Mouse (Mus musculus): Measurements from ENCODE around the gene Qrich1. TPM values are rescaled to one million over a fixed set of nuclear protein-coding genes. Genes with fewer than 3 reads are reported as not detected.
"Not testable (repeated sequence)": the region's sequence is repeated elsewhere in the genome, so short reads cannot be mapped to it uniquely, and the experiment has no call there.

Qrich1 gene
- polyA plus RNA-seq, 1 experiment = 44.0 TPM

DNA sequence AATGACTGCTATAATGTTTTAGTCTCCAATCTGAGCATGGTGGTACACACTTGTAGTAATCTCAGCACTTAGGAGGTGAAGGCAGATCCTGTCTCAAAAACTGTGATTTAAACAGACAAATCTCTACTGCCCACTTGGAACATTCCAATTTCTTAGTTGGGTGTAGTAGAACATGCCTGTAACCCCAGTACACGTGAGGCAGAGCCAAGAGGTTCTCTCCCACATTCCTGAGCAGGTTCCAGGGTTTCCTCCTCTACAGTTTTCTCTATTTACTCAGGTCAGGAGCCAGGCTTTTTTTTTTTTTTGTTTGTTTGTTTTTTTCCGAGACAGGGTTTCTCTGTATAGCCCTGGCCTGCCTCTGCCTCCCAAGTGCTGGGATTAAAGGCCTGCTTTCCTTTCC, 83.4 kb downstream of the Qrich1 start:
- no peak for TF ChIP-seq MYOG (IDR thresholded peaks at IDR 0.05; ENCODE audit: control insufficient read depth in 1 of 3, insufficient read depth in 1 of 3, insufficient read length in 2 of 3, low read depth in 2 of 3)
- TF ChIP-seq TCF3 (IDR thresholded peaks at IDR 0.05; ENCODE audit: insufficient read length, low read depth) = no peak
- TF ChIP-seq MYOD1 (IDR thresholded peaks at IDR 0.05; ENCODE audit: control insufficient read depth in 1 of 3, insufficient read length in 2 of 3, low read depth in 2 of 3) = no peak
- no peak for TF ChIP-seq POLR2A (IDR thresholded peaks at IDR 0.05; ENCODE audit: insufficient read length, low read depth)
- TF ChIP-seq CEBPB (IDR thresholded peaks at IDR 0.05; ENCODE audit: insufficient read depth, poor library complexity, severe bottlenecking) = no peak
- TF ChIP-seq E2F4 (IDR thresholded peaks at IDR 0.05; ENCODE audit: insufficient read depth) = no peak
- no peak for TF ChIP-seq USF1 (IDR thresholded peaks at IDR 0.05; ENCODE audit: low read depth)
- no peaks in the 10 kb centered on the region for H3K27me3 ChIP-seq (ENCODE audit: control insufficient read depth, insufficient read depth, insufficient read length)
- H3ac ChIP-seq (ENCODE audit: control insufficient read depth, insufficient read length) = no peak overlapping the region
- H3K4me2 ChIP-seq (ENCODE audit: low read depth) = no peak overlapping the region
- H3K36me3 ChIP-seq (ENCODE audit: control insufficient read depth, insufficient read depth) = peaks cover 24% of the 10 kb centered on the region
- H3K79me2 ChIP-seq (ENCODE audit: control insufficient read depth, insufficient read depth) = no peaks in the 10 kb centered on the region
- no peak overlapping the region for H3K4me3 ChIP-seq

DNA sequence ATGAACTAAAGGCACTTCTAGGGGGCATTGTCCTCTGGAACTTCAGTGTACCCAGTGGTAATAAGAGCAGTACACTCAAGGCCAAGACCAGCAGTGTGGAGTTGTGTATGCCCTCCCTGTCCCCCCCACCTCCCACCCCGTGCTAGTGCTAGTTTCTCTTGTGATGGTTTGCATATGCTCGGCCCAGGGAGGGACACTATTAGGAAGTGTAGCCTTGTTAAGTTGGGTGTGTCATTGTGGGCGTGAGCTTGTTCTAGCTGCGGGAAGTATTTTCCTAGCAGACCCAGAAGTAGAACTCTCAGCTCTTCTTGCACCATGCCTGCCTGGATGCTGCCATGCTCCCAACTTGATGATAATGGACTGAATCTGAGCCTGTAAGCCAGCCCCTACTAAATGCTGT, 85.4 kb downstream of the Qrich1 start:
- no peak for TF ChIP-seq CEBPB (IDR thresholded peaks at IDR 0.05; ENCODE audit: insufficient read depth, poor library complexity, severe bottlenecking)
- TF ChIP-seq USF1 (IDR thresholded peaks at IDR 0.05; ENCODE audit: low read depth) = no peak
- TF ChIP-seq TCF3 (IDR thresholded peaks at IDR 0.05; ENCODE audit: insufficient read length, low read depth) = no peak
- no peak for TF ChIP-seq SRF (IDR thresholded peaks at IDR 0.05; ENCODE audit: control insufficient read depth, insufficient read length, low read depth)
- TF ChIP-seq POLR2AphosphoS2 (IDR thresholded peaks at IDR 0.05; ENCODE audit: insufficient read length, low read depth) = no peak
- no peak for TF ChIP-seq TCF12 (IDR thresholded peaks at IDR 0.05; ENCODE audit: insufficient read depth, poor library complexity, severe bottlenecking)
- no peak for TF ChIP-seq POLR2A (IDR thresholded peaks at IDR 0.05; ENCODE audit: insufficient read length, low read depth)
- no peak for TF ChIP-seq MYOD1 (IDR thresholded peaks at IDR 0.05; ENCODE audit: control insufficient read depth in 1 of 3, insufficient read length in 2 of 3, low read depth in 2 of 3)
- no peak for TF ChIP-seq MYOG (IDR thresholded peaks at IDR 0.05; ENCODE audit: control insufficient read depth in 1 of 3, insufficient read depth in 1 of 3, insufficient read length in 2 of 3, low read depth in 2 of 3)
- TF ChIP-seq REST (IDR thresholded peaks at IDR 0.05; ENCODE audit: insufficient read depth, insufficient read length) = no peak
- TF ChIP-seq E2F4 (IDR thresholded peaks at IDR 0.05; ENCODE audit: insufficient read depth) = no peak
- TF ChIP-seq MAX (IDR thresholded peaks at IDR 0.05; ENCODE audit: low read depth) = no peak
- H3K27me3 ChIP-seq (ENCODE audit: control insufficient read depth, insufficient read depth, insufficient read length) = no peaks in the 10 kb centered on the region
- H3K4me3 ChIP-seq = no peak overlapping the region
- H3K79me2 ChIP-seq (ENCODE audit: control insufficient read depth, insufficient read depth) = no peaks in the 10 kb centered on the region
- no peak overlapping the region for H3ac ChIP-seq (ENCODE audit: control insufficient read depth, insufficient read length)
- H3K36me3 ChIP-seq (ENCODE audit: control insufficient read depth, insufficient read depth) = peaks cover 40% of the 10 kb centered on the region
- H3K4me2 ChIP-seq (ENCODE audit: low read depth) = no peak overlapping the region

DNA sequence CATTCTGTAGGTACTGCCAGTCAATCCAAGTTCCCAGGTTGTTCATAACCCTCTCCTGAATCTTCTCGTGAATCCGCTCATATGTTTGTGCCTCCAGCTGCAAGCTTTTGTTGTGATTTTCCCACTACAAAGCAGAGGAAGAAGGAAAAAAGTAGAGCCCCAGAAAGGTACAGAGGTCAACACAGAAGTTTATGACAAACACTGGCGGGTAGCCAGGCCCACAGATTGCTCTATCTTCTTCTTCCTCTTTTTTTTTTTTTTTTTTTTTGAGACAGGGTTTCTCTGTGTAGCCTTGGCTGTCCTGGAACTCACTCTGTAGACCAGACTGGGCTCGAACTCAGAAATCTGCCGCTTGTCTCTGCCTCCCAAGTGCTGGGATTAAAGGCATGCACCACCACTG, 91.3 kb downstream of the Qrich1 start:
- H3K36me3 ChIP-seq (ENCODE audit: control insufficient read depth, insufficient read depth) = peaks cover 83% of the 10 kb centered on the region
- not testable (repeated sequence) for H3K27me3 ChIP-seq (ENCODE audit: control insufficient read depth, insufficient read depth, insufficient read length); H3K4me2 ChIP-seq (ENCODE audit: low read depth); H3K79me2 ChIP-seq (ENCODE audit: control insufficient read depth, insufficient read depth); H3ac ChIP-seq (ENCODE audit: control insufficient read depth, insufficient read length); H3K4me3 ChIP-seq

DNA sequence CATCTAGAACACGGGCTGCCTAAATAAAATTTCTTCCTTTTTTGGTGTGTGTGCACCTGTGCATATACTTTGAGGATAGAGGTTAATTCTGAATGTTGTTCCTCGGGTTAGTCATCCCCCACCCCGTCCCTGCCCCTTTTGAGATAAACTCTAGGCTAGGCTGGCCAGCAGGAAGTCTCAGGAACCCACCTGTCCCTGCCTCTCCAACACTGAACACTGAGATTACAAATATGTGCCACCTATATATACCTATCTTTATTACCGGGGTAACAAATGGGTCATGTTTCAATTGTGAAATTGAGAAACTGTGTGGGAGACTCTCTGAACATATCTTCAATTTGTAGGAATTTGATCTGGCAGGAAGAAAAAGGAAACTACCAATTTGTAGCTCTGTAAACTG, 92.3 kb downstream of the Qrich1 start:
- no peak overlapping the region for H3ac ChIP-seq (ENCODE audit: control insufficient read depth, insufficient read length)
- no peaks in the 10 kb centered on the region for H3K79me2 ChIP-seq (ENCODE audit: control insufficient read depth, insufficient read depth)
- peaks cover 84% of the 10 kb centered on the region for H3K36me3 ChIP-seq (ENCODE audit: control insufficient read depth, insufficient read depth)
- H3K27me3 ChIP-seq (ENCODE audit: control insufficient read depth, insufficient read depth, insufficient read length) = no peaks in the 10 kb centered on the region
- no peak overlapping the region for H3K4me2 ChIP-seq (ENCODE audit: low read depth)
- TF ChIP-seq MYOG (IDR thresholded peaks at IDR 0.05; ENCODE audit: control insufficient read depth in 1 of 3, insufficient read depth in 1 of 3, insufficient read length in 2 of 3, low read depth in 2 of 3) (no peak), MYOD1 (IDR thresholded peaks at IDR 0.05; ENCODE audit: control insufficient read depth in 1 of 3, insufficient read length in 2 of 3, low read depth in 2 of 3) (no peak), POLR2A (IDR thresholded peaks at IDR 0.05; ENCODE audit: insufficient read length, low read depth) (no peak), SRF (IDR thresholded peaks at IDR 0.05; ENCODE audit: control insufficient read depth, insufficient read length, low read depth) (no peak), CEBPB (IDR thresholded peaks at IDR 0.05; ENCODE audit: insufficient read depth, poor library complexity, severe bottlenecking) (no peak), REST (IDR thresholded peaks at IDR 0.05; ENCODE audit: insufficient read depth, insufficient read length) (no peak), TCF12 (IDR thresholded peaks at IDR 0.05; ENCODE audit: insufficient read depth, poor library complexity, severe bottlenecking) (no peak), E2F4 (IDR thresholded peaks at IDR 0.05; ENCODE audit: insufficient read depth) (no peak), TCF3 (IDR thresholded peaks at IDR 0.05; ENCODE audit: insufficient read length, low read depth) (no peak), POLR2AphosphoS2 (IDR thresholded peaks at IDR 0.05; ENCODE audit: insufficient read length, low read depth) (no peak), USF1 (IDR thresholded peaks at IDR 0.05; ENCODE audit: low read depth) (no peak), MAX (IDR thresholded peaks at IDR 0.05; ENCODE audit: low read depth) (no peak)
- H3K4me3 ChIP-seq = no peak overlapping the region

Other genes with a start within 250 kb of the Qrich1 start
- 37.9 TPM for gene Nicn1, start 226.4 kb upstream of the Qrich1 start, polyA plus RNA-seq (2012; fragmentation: generic; extraction: Trizol)
- 2.1 TPM for gene Amt, start 220.0 kb upstream of the Qrich1 start, polyA plus RNA-seq (2012; fragmentation: generic; extraction: Trizol)
- gene Rhoa, start 210.7 kb upstream of the Qrich1 start, polyA plus RNA-seq (2012; fragmentation: generic; extraction: Trizol) = 306 TPM
- gene Tcta, start 210.6 kb upstream of the Qrich1 start, polyA plus RNA-seq (2012; fragmentation: generic; extraction: Trizol) = 29.8 TPM
- 393 TPM for gene Gpx1, start 177.9 kb upstream of the Qrich1 start, polyA plus RNA-seq (2012; fragmentation: generic; extraction: Trizol)
- gene Usp4, start 169.0 kb upstream of the Qrich1 start, polyA plus RNA-seq (2012; fragmentation: generic; extraction: Trizol) = 89.4 TPM
- 0.17 TPM for gene 1700102P08Rik, start 124.0 kb upstream of the Qrich1 start, polyA plus RNA-seq (2012; fragmentation: generic; extraction: Trizol)
- gene Ccdc36, start 88.3 kb upstream of the Qrich1 start, polyA plus RNA-seq (2012; fragmentation: generic; extraction: Trizol) = not detected
- not detected for gene BC048562, start 80.3 kb upstream of the Qrich1 start, polyA plus RNA-seq (2012; fragmentation: generic; extraction: Trizol)
- gene Ccdc71, start 56.3 kb upstream of the Qrich1 start, polyA plus RNA-seq (2012; fragmentation: generic; extraction: Trizol) = 30.4 TPM
- 3.7 TPM for gene Klhdc8b, start 55.2 kb upstream of the Qrich1 start, polyA plus RNA-seq (2012; fragmentation: generic; extraction: Trizol)
- gene Lamb2, start 37.1 kb upstream of the Qrich1 start, polyA plus RNA-seq (2012; fragmentation: generic; extraction: Trizol) = 61.6 TPM
- 86.6 TPM for gene Usp19, start 26.2 kb upstream of the Qrich1 start, polyA plus RNA-seq (2012; fragmentation: generic; extraction: Trizol)
- gene Qars, start 9.1 kb upstream of the Qrich1 start, polyA plus RNA-seq (2012; fragmentation: generic; extraction: Trizol) = 168 TPM
- 129 TPM for gene Impdh2, start 43.5 kb downstream of the Qrich1 start, polyA plus RNA-seq (2012; fragmentation: generic; extraction: Trizol)
- gene Ndufaf3, start 50.6 kb downstream of the Qrich1 start, polyA plus RNA-seq (2012; fragmentation: generic; extraction: Trizol) = 25.8 TPM
- 50.2 TPM for gene Dalrd3, start 53.1 kb downstream of the Qrich1 start, polyA plus RNA-seq (2012; fragmentation: generic; extraction: Trizol)
- gene Wdr6, start 61.9 kb downstream of the Qrich1 start, polyA plus RNA-seq (2012; fragmentation: generic; extraction: Trizol) = 21.9 TPM
- gene P4htm, start 80.9 kb downstream of the Qrich1 start, polyA plus RNA-seq (2012; fragmentation: generic; extraction: Trizol) = 0.94 TPM
- 51.1 TPM for gene Arih2, start 132.6 kb downstream of the Qrich1 start, polyA plus RNA-seq (2012; fragmentation: generic; extraction: Trizol)
- 27.7 TPM for gene Slc25a20, start 145.3 kb downstream of the Qrich1 start, polyA plus RNA-seq (2012; fragmentation: generic; extraction: Trizol)
- gene Prkar2a, start 172.5 kb downstream of the Qrich1 start, polyA plus RNA-seq (2012; fragmentation: generic; extraction: Trizol) = 21.5 TPM